Comparison of ENCODE assay signal across 22 mouse cellular contexts in the genomic region with DNA sequence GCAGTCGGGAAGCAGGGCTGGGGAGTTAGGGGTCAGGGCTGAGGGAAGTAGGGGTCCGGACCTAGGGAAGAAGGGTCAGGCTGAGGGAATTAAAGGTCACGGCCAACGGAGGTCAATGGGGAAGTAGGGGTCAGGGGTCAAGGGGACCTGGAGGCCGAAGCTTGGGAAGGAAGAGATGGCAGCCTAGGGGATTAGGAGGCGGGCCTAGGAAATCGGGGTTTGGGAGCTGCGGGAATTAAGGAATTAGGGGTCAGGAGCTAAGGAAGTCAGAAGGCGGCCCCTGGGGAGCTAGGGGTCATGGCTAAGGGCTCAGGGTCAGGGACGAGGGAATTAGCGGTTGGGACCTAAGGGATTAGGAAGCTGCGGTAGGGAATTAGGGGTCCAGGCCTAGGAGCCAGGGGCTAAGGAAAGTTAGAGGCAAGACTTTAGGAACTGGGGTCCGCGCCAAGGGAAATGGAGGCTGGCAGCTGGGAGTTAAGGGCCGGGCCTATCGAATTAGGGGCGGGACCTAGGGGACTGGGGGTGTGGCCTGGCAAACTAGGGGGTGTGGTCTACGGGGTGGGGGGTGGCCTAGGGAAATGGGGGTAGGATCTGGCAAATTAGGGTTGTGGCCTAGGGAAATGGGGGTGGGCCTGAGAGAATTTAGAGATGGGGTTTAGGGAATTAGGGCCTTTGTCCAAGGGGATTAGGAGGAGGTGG. TPM values are rescaled to one million over a fixed set of nuclear protein-coding genes. Genes with fewer than 3 reads are reported as not detected.
A peak's percentile ranks its signal among the peaks of the same experiment; 100 is the strongest.
DNase-seq lines count a peak whose midpoint lies in the region; ATAC-seq and TF ChIP-seq lines count a peak whose summit lies in the region.
"Had no signal": no experiment of that assay in that cellular context is flagged by ENCODE, and none has a peak within 500 bp of the region (broad histone marks: within the 10 kb centered on the region; RNA-seq: fewer than 3 reads in every experiment).

No protein-coding gene starts in this region.

- DNase-seq in cerebellum, adult 18-20 months: no peak
- DNase-seq in kidney, adult 2 months: peak; percentile 48
- DNase-seq in B cell, adult 2 months: no peak
- no peak for DNase-seq in ovary, adult 18-20 months (ENCODE audit: low spot score)
- DNase-seq: adrenal gland, adult 2 months; gastrocnemius, adult 2 months; lung, adult 2 months; lung, postnatal 36 days; right cerebral cortex, postnatal 4 days; thymus, adult 18-20 months had no signal

- no peak overlapping the region for H3K27ac ChIP-seq in kidney, adult 2 months (ENCODE audit: insufficient read depth, low read depth, low read length)
- H3K27ac ChIP-seq in kidney, embryonic 16.5 days (ENCODE audit: low read length): no peak overlapping the region
- no peak overlapping the region for H3K27ac ChIP-seq in intestine, embryonic 16.5 days (ENCODE audit: low read length)
- H3K27ac ChIP-seq: forebrain, embryonic 12.5 days; gastrocnemius, adult 2 months; hindbrain, embryonic 10.5 days; hindbrain, postnatal 0 days; limb, embryonic 10.5 days had no signal

- no peak for TF ChIP-seq POLR2A in kidney, adult 2 months (IDR thresholded peaks at IDR 0.05; ENCODE audit: low read depth, low read length)

- H3K4me2 ChIP-seq in kidney, embryonic 16.5 days (replicated peaks; ENCODE audit: low read depth, low read length): no peak overlapping the region
- H3K4me2 ChIP-seq in intestine, embryonic 16.5 days (ENCODE audit: low read depth, low read length): no peak overlapping the region
- H3K4me2 ChIP-seq: forebrain, embryonic 12.5 days; liver, embryonic 11.5 days had no signal

- 81% methylated on average over 18 of the region's 18 CpGs for WGBS in kidney, adult 2 months
- 81% methylated on average over 18 of the region's 18 CpGs for WGBS in kidney, embryonic 16.5 days
- 72% methylated on average over 18 of the region's 18 CpGs for WGBS in intestine, embryonic 16.5 days

- H3K36me3 ChIP-seq in kidney, adult 2 months (ENCODE audit: control insufficient read depth, insufficient read depth, low read length): peaks cover 3% of the 10 kb centered on the region; the same call in 1 of the 2 replicates
- H3K36me3 ChIP-seq in kidney, embryonic 16.5 days (ENCODE audit: insufficient read depth, low read length): 0 out of 2 replicates have a peak, but pooled peaks cover 2% of the 10 kb centered on the region
- peaks cover 15% of the 10 kb centered on the region; the same call in 1 of the 2 replicates for H3K36me3 ChIP-seq in E14TG2a.4 (ENCODE audit: insufficient read depth, low read length)
- H3K36me3 ChIP-seq in intestine, embryonic 16.5 days (ENCODE audit: control insufficient read depth, insufficient read depth, low read length): no peaks in the 10 kb centered on the region
- H3K36me3 ChIP-seq: forebrain, embryonic 12.5 days; hindbrain, embryonic 10.5 days; limb, embryonic 10.5 days had no signal

- H3K9ac ChIP-seq in kidney, embryonic 16.5 days (replicated peaks; ENCODE audit: low read length): no peak overlapping the region
- no peak overlapping the region for H3K9ac ChIP-seq in intestine, embryonic 16.5 days (ENCODE audit: low read depth, low read length)
- H3K9ac ChIP-seq: forebrain, embryonic 12.5 days had no signal

- H3K4me3 ChIP-seq in kidney, adult 2 months (ENCODE audit: insufficient read depth, low read depth, low read length): no peak overlapping the region
- H3K4me3 ChIP-seq in kidney, embryonic 16.5 days (ENCODE audit: low read length): no peak overlapping the region
- peak overlapping the region; percentile 82 for H3K4me3 ChIP-seq in E14TG2a.4 (replicated peaks; ENCODE audit: low read length)
- no peak overlapping the region for H3K4me3 ChIP-seq in intestine, embryonic 16.5 days (ENCODE audit: low read length)
- H3K4me3 ChIP-seq: forebrain, embryonic 12.5 days; gastrocnemius, adult 2 months; hindbrain, embryonic 10.5 days; limb, embryonic 10.5 days had no signal

- ATAC-seq in cerebellum, adult (ENCODE audit: insufficient number of reproducible peaks, low FRiP score, low TSS enrichment): 0 out of 2 replicates have a peak, but pooled peaks have one; percentile 37
- ATAC-seq in kidney, embryonic 16.5 days (ENCODE audit: low FRiP score, low TSS enrichment): no peak
- ATAC-seq in intestine, embryonic 16.5 days: peak; percentile 26; the same call in 1 of the 2 replicates
- ATAC-seq: CD4-positive, CD25-positive, alpha-beta regulatory T cell, adult 4 months; hindbrain, postnatal 0 days; midbrain, embryonic 16.5 days had no signal

- no peaks in the 10 kb centered on the region for H3K4me1 ChIP-seq in kidney, adult 2 months (ENCODE audit: control insufficient read depth, insufficient read depth, low read length)
- no peaks in the 10 kb centered on the region for H3K4me1 ChIP-seq in kidney, embryonic 16.5 days (ENCODE audit: insufficient read depth, low read length)
- H3K4me1 ChIP-seq in E14TG2a.4 (replicated peaks; ENCODE audit: low read depth, low read length): peaks cover 28% of the 10 kb centered on the region
- no peaks in the 10 kb centered on the region for H3K4me1 ChIP-seq in intestine, embryonic 16.5 days (ENCODE audit: control insufficient read depth, insufficient read depth, low read length)
- H3K4me1 ChIP-seq: forebrain, embryonic 12.5 days; hindbrain, embryonic 10.5 days; limb, embryonic 10.5 days had no signal

- H3K27me3 ChIP-seq in kidney, adult 2 months (replicated peaks; ENCODE audit: control insufficient read depth, insufficient read depth, low read length): no peaks in the 10 kb centered on the region
- H3K27me3 ChIP-seq in kidney, embryonic 16.5 days (ENCODE audit: insufficient read depth, low read length): no peaks in the 10 kb centered on the region
- H3K27me3 ChIP-seq in E14TG2a.4 (ENCODE audit: insufficient read depth, low read length): no peaks in the 10 kb centered on the region; the same call in 1 of the 2 replicates
- H3K27me3 ChIP-seq in intestine, embryonic 16.5 days (replicated peaks; ENCODE audit: control insufficient read depth, insufficient read depth, low read length): no peaks in the 10 kb centered on the region
- H3K27me3 ChIP-seq: forebrain, embryonic 12.5 days had no signal

- TF ChIP-seq CTCF in kidney, adult 2 months (conservative IDR thresholded peaks at IDR 0.05; ENCODE audit: insufficient read depth, insufficient read length, low read depth, low read length): no peak
- no peak for TF ChIP-seq CTCF in E14TG2a.4 (conservative IDR thresholded peaks at IDR 0.05; ENCODE audit: low read length)

- no peaks in the 10 kb centered on the region; the same call in 1 of the 2 replicates for H3K9me3 ChIP-seq in kidney, embryonic 16.5 days (ENCODE audit: low read length)
- H3K9me3 ChIP-seq in E14TG2a.4 (ENCODE audit: low read length): peaks cover 5% of the 10 kb centered on the region; the same call in 1 of the 2 replicates
- no peaks in the 10 kb centered on the region for H3K9me3 ChIP-seq in intestine, embryonic 16.5 days (ENCODE audit: control insufficient read depth, low read length)
- H3K9me3 ChIP-seq: forebrain, embryonic 12.5 days; limb, embryonic 10.5 days had no signal

RNA-seq across cellular contexts. Expression of a gene that starts 0.9 kb away (rescaled TPM):
- not detected in 2 replicates for polyA plus RNA-seq in kidney, adult 2 months (2012; rRNA removed)
- polyA plus RNA-seq in kidney, embryonic 16.5 days (2015; fragmentation: Nextera tagmentation; extraction: Ambion mirVana): 0.46 TPM in 1 of 2 replicates, not detected in the other
- 1.0 and 1.6 TPM in 2 replicates for polyA plus RNA-seq in intestine, embryonic 16.5 days (2015; fragmentation: Nextera tagmentation; extraction: Ambion mirVana)
- polyA plus RNA-seq: adrenal gland, adult 2 months; CD4-positive, CD25-positive, alpha-beta regulatory T cell, adult 4 months; hindbrain, embryonic 10.5 days; large intestine, adult 2 months; liver, embryonic 11.5 days; lung, adult 2 months had no signal

RNA-seq across cellular contexts. Expression of a gene that starts 43.6 kb away (rescaled TPM):
- polyA plus RNA-seq in kidney, adult 2 months (2012; rRNA removed): 524 and 550 TPM in 2 replicates
- polyA plus RNA-seq in kidney, embryonic 16.5 days (2015; fragmentation: Nextera tagmentation; extraction: Ambion mirVana): 26.3 and 32.8 TPM in 2 replicates
- polyA plus RNA-seq in intestine, embryonic 16.5 days (2015; fragmentation: Nextera tagmentation; extraction: Ambion mirVana): 51.1 and 65.7 TPM in 2 replicates
